Mouse (Mus musculus) urinary bladder, postnatal 10 days (tissue): ENCODE measurements around the gene Bricd5.
"Not testable (repeated sequence)": the region's sequence is repeated elsewhere in the genome, so short reads cannot be mapped to it uniquely, and the experiment has no call there.

Experiments
- DNase-seq: peaks from one replicate; pipeline ENCODE4 v3.0.0; 2022; ENCODE audit warnings: low spot score

Bricd5 gene

DNA sequence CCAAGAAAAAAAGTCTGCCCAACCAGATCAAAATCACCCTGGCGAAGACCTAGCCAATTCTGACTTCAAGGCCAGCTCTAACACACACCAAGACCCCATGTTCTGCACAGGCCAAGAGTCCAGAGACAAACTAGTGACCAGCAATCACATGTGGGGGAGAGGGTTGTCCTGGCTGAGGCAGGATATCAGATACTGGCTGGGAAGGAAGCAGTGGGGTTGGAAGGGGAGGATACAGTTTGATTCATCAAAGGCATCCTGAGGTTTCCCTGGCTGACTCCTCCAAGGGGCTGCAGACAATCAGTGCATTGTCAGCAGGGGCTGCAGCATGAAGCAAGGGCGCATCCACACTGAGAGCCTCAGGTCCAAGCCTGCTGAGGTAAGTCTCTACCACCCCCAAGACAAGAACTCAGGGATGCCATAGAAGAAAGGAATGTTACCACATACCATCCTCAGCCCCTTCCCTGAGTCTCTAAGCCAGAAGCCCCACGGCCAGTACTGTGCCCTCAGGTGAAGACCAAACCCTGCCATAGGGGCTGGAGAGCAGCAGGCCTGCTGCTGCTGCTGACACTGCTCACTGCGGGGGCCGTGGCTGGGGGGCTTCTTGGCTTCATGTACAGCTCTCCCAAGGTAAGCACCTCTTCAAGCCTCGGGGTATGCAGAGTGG lies at the start of gene Bricd5:
Bricd5 (plus strand) TSS at position 273 of the 664 bp plus-strand sequence.
- no peak for DNase-seq

GRCm38 (mm10) chr17:24424489-24424888 lies 49.2 kb upstream of the Bricd5 start:
- no peak for DNase-seq

- DNase-seq: not testable (repeated sequence)
These were observed 48.4 kb upstream of the Bricd5 start for GRCm38 (mm10) chr17:24425326-24425725.

- DNase-seq: no peak
These were observed 47.8 kb upstream of the Bricd5 start for GRCm38 (mm10) chr17:24425905-24426304.

DNA sequence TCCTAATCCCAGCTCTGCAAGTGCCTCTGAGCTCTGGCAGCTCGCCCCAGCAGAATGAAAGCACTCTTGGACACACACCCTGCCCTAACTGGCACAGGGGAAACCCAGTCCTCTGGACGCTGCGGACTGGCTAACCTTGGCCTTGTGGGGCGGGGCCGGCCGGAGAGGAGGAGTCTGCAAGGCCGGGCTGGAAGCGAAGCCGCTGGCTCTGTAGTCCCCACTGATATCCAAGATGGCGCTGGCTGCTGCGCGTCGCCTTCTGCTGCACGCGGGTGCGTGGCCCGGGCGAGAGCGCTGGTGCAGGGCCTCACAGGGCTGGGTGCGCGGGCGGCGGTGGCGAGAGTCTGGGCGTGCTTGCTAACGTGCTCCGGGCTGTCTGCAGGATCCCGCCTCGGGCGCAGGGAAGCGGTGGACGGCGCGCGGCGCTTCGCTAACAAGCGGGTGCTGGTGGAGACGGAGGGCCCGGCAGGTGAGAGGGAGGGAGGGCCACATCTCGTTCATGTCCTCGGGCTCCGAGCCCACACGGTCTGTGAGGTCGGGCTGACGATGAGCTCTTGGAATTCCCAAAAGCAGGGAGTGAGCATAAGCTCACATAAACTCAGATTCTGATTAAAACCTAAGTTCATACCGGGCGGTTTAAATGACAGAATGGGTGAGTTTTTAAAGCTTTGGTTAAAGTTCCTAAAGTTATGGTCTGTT lies 47.1 kb upstream of the Bricd5 start, which contains the start of gene Eci1:
Eci1 (plus strand) TSS at position 171 of the 699 bp plus-strand sequence.
- peak; percentile 85 for DNase-seq

GRCm38 (mm10) chr17:24427170-24427557 lies 46.5 kb upstream of the Bricd5 start:
- DNase-seq: no peak

DNA sequence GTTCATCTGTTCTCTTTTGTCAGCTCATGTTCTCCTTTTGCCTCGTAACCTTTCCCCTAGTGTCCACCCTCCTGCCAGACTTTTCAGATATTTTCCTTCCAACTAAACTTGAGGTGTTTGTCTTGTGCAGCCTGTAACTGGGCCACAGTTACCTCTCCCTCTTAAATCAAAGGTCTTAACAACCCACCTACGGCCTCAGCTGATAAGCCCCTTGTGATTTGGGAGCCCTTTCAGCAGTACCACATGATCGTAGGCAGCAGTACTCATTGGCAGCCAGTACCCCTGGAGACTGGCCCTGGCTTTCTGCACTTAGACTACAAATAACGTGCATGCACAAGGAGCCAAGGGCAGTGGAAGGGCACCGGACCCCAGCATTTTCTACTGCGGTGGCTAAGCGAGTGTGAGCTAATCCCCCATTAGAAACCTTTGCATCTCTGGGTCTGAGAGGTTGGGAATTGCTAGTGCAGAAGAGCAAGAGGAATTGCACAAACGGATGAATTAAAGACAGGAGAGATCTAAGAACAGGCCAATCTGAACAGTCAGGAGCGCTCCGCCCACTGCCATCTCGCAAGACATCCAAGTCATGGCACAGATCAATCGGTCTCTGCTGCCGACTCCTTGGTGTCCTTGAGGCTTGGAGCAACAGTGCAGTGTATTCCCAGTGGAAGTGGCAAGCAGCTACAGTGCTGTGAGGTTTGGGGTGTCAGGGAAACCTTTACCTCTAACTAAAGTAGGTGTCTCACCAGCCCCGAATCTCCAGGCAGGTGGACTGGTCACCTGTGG lies 44.3 kb upstream of the Bricd5 start:
- no peak for DNase-seq

DNA sequence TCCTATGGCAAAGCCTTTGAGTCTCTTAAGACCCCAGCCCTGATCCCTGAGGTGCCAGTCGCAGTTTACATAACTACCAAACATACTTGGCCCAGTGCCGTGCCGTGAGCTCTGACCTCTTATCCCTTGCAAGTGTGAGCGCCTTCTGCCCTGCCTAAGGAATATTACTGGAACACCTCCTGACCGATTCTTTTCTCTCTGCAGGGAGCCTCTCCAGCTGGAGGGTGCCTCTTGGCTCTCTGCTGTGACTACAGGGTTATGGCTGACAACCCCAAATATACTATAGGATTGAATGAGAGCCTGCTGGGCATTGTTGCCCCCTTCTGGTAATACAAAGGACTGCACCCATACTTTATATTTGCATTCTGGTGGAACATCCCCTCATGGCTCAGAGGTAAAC lies 36.7 kb upstream of the Bricd5 start:
- no peak for DNase-seq

DNA sequence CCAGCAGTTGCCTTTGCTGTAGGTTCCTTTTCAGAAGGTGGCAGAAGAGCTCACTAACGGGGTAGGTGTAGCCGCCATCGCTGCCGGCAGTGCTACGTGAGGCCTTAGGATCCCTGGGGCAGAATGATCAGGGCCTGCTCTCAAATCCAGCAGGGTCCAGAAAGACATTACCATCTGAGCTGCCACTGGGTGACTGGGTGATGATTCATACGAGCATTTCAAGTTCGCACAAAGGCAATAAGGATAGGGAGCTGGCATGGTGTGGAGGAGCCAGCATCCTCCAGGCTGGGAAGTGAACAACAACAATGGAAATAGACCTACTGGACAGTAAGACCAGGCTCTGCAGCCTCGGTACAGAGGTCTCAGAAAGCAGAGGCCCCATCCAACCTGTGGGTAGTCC lies 33.3 kb upstream of the Bricd5 start:
- no peak for DNase-seq

DNA sequence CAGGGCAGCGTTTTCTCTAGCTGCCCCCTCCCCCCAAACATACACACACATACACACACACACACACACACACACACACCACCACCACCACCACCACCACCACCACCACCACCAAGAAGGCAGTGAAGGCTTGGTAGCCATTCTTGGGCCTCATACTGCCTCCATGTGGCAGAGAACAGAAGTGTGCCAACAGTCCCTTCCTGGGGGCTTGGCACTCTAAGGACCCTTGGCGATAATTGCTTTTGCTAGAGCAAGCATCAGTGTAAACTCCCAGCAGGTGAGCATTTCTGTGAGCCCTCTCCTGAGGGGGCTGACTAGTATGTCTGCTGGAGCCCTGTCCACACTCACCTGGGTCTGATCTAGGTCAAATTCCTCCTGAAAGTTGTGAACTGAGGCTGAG lies 32.5 kb upstream of the Bricd5 start:
- no peak for DNase-seq

DNA sequence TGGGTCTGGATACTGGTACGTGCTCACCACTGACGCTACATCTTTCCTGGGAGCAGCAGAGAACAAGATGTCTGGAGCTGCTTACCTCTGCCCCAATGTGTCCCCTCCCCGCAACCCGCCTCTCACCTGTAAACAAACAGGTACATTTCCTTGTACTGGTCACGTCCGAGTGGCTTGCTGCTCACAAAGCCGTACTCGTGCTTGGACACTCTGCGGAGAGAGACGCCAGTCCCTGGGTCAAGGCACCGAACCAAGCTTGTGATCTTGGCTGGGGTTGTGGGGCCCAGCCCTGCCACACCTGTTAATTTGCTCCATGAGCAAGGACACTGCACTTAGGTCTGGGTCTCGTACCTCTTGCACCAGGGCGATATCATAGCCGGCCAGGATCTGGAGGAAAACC lies 31.6 kb upstream of the Bricd5 start:
- DNase-seq: no peak

DNA sequence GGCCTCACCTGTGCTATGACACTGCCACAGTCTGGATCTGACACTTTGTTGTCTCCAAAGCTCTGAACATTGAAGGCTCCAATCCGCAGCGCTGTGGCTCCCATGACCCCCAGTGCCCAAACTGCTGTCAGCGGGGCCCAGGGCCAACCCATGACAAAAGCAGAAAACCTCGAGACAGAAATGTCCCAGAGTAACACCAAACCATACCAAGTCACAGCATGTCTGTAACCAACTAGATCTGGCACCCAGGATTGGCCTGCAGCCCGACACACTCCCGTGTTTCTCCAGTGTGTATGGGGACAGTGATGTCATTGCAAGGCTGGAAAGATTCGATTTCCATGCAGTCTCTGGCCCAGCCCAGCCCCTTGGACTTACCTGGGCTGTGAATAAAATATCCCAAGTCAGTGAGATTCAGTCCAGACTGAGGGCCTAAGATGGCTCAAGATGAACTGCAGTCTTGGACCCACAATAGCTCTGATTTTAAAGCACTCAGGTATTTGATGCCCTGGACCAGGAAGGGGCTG lies 31.0 kb upstream of the Bricd5 start, which contains the start of gene Dnase1l2:
Dnase1l2 (minus strand) TSS at position 474 of the 524 bp plus-strand sequence.
- no peak for DNase-seq

DNA sequence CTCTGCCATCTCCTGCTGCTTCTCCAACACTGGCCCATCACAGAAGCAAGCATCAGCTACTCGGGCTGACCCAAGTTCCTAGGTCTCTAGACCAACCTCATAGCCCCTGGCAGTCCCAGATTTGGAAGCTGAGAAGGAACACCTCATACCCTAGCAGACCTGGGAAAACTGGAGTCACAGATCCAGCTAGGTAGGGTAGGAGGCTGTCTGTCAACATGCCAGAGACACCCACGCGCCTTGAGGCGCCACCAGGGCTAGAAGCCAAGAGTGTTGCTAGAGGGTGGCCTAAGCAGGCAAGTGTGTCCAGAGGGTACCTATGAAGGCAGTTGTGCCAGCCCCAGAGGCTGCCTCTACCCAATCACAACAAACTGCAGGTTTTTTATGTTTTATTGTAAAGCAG lies 30.3 kb upstream of the Bricd5 start:
- no peak for DNase-seq

- no peak for DNase-seq
These were observed 27.1 kb upstream of the Bricd5 start for GRCm38 (mm10) chr17:24446590-24446989.

- DNase-seq: no peak
These were observed 24.2 kb upstream of the Bricd5 start for GRCm38 (mm10) chr17:24449507-24449906.

DNA sequence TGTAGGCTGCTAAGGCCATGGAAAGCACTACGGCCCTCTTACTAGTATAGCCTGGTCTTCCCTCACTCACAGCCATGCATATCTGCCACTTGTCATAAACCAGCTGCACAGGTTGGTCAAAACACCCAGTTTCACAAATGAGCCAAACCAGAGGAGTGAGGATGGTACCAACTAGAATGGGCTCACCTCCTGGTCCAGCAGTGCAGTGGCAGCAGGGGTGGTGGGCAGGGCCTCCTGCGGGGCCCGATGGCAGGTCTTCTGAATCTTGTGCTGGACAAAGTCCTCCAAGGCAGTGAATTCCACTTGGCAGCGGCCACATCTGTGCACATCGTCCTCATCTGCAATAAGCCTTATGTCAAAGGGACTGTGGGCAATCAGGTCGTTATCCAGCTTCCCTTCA lies 22.5 kb upstream of the Bricd5 start:
- no peak for DNase-seq

- no peak for DNase-seq
These were observed 20.3 kb upstream of the Bricd5 start for GRCm38 (mm10) chr17:24453372-24453771.

DNA sequence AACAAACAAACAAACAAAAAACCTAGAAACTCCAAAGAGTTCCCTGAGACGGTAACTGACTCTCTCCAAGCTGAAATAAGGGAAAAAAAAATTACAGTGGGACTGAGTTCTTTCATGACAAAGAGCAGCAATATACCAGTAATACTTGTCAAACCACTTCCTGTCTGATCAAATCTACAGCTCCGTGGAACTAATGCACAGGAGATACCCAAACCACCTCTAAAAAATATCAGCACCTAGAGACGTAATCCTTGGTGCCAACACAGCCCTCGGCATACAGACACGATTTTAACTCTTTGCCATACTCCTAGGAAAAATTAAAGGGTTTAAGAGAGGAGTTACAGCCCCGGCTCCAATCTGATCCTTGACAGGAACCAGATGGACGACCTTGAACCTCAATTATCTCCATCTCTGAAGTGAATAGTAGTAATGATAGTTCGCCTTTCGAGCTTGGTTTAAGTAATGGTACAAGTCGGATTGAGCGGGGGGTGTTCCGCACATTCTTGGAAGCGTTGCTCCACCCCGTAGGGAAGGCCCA lies 19.4 kb upstream of the Bricd5 start:
- DNase-seq: no peak

- DNase-seq: peak; percentile 98
These were observed 18.7 kb upstream of the Bricd5 start for GRCm38 (mm10) chr17:24454756-24455522.

DNA sequence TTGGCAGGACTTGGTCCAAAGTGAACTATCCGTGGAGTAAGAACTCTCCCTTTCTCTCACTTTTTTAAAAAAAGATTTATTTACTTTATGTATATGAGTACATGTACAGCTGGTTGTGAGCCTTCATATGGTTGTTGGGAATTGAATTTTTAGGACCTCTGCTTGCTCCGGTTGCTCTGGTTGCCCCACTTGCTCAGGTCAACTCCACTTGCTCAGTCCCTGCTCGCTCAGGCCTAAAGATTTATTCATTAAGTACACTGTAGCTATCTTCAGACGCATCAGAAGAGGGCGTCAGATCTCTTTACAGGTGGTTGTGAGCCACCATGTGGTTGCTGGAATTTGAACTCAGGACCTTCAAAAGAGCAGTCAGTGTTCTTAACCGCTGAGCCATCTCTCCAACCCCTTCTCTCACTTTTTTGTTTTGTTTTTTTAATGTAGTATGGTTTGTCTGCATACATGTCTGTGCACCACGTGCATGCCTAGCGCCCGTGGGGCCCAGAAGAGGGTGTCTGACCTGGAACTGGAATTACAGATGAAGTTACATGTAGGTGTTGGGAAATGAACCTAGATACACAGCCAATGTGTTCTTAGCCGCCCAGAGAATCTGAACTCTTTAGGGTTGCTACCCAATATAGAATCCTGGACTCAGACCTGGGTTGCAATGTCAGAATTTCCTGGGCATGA lies 18.0 kb upstream of the Bricd5 start:
- not testable (repeated sequence) for DNase-seq

DNA sequence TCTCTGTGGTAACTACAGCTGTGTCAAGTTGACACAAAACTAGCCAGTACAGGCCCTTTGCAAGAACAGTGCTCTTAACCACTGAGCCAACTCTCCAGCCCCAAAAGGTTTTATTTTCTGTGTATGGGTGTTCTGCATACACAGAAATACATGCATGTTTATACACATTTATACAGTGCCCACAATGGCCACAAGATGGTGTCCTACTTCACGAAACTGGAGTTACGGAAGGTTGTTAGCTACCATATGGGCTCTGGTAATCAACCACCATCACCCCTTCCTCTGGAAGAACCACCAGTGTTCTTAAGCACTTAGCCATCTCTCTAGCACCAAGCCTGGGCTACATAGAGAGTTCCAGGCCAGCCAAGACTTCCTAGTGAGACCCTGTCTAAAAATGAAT lies 12.1 kb upstream of the Bricd5 start:
- DNase-seq: no peak
